Mouse (Mus musculus) lung, postnatal 0 days (tissue): ENCODE results near the gene Slc39a8.

ENCODE experiments used
- CTCF ChIP-seq: IDR thresholded peaks from 2 replicates; pipeline ENCODE4 v1.5.1; 2016; ENCODE audit warnings: antibody characterized with exemption, mild to moderate bottlenecking
- EP300 ChIP-seq: IDR thresholded peaks from 2 replicates; pipeline ENCODE4 v1.6.1; 2016; ENCODE audit warnings: antibody characterized with exemption, mild to moderate bottlenecking, control low read depth

DNA sequence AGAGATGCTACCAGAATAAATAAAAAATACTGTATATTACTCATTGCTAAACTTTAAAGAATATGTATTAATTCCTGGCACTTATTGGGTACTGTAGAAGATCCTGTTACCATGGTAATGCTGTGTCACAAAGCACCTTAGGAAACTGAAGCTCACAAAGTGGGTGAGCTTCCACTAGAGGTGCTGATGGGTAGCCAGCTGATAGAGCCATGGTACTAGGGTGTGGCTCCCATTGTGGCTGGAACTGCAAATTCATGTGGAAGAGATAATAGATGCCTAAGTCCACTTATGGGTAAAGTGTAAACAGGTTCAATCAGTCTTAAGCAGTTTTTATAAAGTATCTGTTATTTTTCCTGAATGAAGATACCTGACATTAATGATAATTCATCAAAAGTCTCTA is 64.3 kb downstream of the Slc39a8 start:
- peak; percentile 3; the same call in 1 of the 2 replicates for TF ChIP-seq CTCF
- TF ChIP-seq EP300: no peak
